Mouse (Mus musculus) neural tube, embryonic 13.5 days (tissue): ENCODE measurements around the gene Hipk4. TPM values are rescaled to one million over a fixed set of nuclear protein-coding genes. Genes with fewer than 3 reads are reported as not detected.
"Not testable (repeated sequence)": the region's sequence is repeated elsewhere in the genome, so short reads cannot be mapped to it uniquely, and the experiment has no call there.

Experiments
- ATAC-seq: fragments of 200-750 bp; cut with Nextera tagmentation; 2 replicates; pipeline ENCODE4 v1.8.0; 2017; ENCODE audit warnings: low read depth, mild to moderate bottlenecking, moderate TSS enrichment, moderate library complexity
- H3K27ac ChIP-seq: fragments of 300-500 bp; sonication (generic); replicated peaks from 2 replicates; pipeline ENCODE4 v1.5.1; 2015; ENCODE audit warnings: moderate library complexity, mild to moderate bottlenecking, inconsistent platforms
- H3K27me3 ChIP-seq: fragments of 300-500 bp; sonication (generic); 2 replicates; pipeline ENCODE4 v1.6.1; 2015; ENCODE audit warnings: mild to moderate bottlenecking, inconsistent platforms
- H3K36me3 ChIP-seq: fragments of 300-500 bp; sonication (generic); 2 replicates; pipeline ENCODE4 v1.6.1; 2015; ENCODE audit warnings: mild to moderate bottlenecking, inconsistent platforms
- H3K4me1 ChIP-seq: fragments of 300-500 bp; sonication (generic); replicated peaks from 2 replicates; pipeline ENCODE4 v1.6.1; 2015; ENCODE audit warnings: inconsistent platforms
- H3K4me2 ChIP-seq: fragments of 300-500 bp; sonication (generic); 2 replicates; pipeline ENCODE4 v1.6.1; 2015; ENCODE audit warnings: inconsistent platforms, mild to moderate bottlenecking, moderate library complexity
- H3K4me3 ChIP-seq: fragments of 300-500 bp; sonication (generic); 2 replicates; pipeline ENCODE4 v1.5.1; 2015; ENCODE audit warnings: mild to moderate bottlenecking, inconsistent platforms
- H3K9ac ChIP-seq: fragments of 300-500 bp; sonication (generic); 2 replicates; pipeline ENCODE4 v1.6.1; 2015; ENCODE audit warnings: moderate library complexity, mild to moderate bottlenecking, inconsistent platforms
- H3K9me3 ChIP-seq: fragments of 300-500 bp; sonication (generic); 2 replicates; pipeline ENCODE4 v1.6.1; 2016; ENCODE audit warnings: inconsistent platforms
- WGBS: fragments of 180-500 bp; shearing (Covaris S2); methylation state at CpG from one replicate; pipeline ENCODE4 v1.1.7; 2015; 5-methylcytosine and 5-hydroxymethylcytosine counted together
- polyA plus RNA-seq: library from polyadenylated mRNA; unstranded; fragments of >200 nt; fragmentation: Nextera tagmentation; extraction: Ambion mirVana; gene quantifications from 2 replicates; pipeline ENCODE4 v1.2.1, GENCODE M21; 2015

Gene Hipk4
- polyA plus RNA-seq, 1 experiment from 2014 or later = 0.71 TPM

GRCm38 (mm10) chr7:27486102-27486769 is 36.8 kb upstream of the Hipk4 start:
- WGBS = 5% methylated on average over 13 of the region's 13 CpGs
- Histone ChIP-seq H3K9ac (peak overlapping the region; percentile 31; the same call in 1 of the 2 replicates), H3K4me2 (peak overlapping the region; percentile 61), H3K27me3 (0 out of 2 replicates have a peak, but pooled peaks cover 8% of the 10 kb centered on the region), H3K4me3 (peak overlapping the region; percentile 72), H3K36me3 (no peaks in the 10 kb centered on the region), H3K4me1 (peaks cover 31% of the 10 kb centered on the region), H3K27ac (peak overlapping the region; percentile 93), H3K9me3 (no peaks in the 10 kb centered on the region)
- peak; percentile 2 for ATAC-seq

GRCm38 (mm10) chr7:27486770-27487697 is 36.0 kb upstream of the Hipk4 start, which contains the start of gene Sertad1:
Gene Sertad1, plus strand, starts transcription at chr7:27486910.
- ATAC-seq = peak; percentile 98
- Histone ChIP-seq H3K4me1 (peaks cover 24% of the 10 kb centered on the region), H3K9ac (peak within 1 kb of the TSS; percentile 82), H3K27ac (peak within 1 kb of the TSS; percentile 93), H3K36me3 (no peaks in the 10 kb centered on the region), H3K4me3 (peak within 1 kb of the TSS; percentile 72), H3K27me3 (0 out of 2 replicates have a peak, but pooled peaks cover 8% of the 10 kb centered on the region), H3K4me2 (peak within 1 kb of the TSS; percentile 61), H3K9me3 (no peaks in the 10 kb centered on the region)
- WGBS = under 1% methylated on average over 80 of the region's 80 CpGs

- peak overlapping the region; percentile 72 for H3K4me3 ChIP-seq
- peak overlapping the region; percentile 61 for H3K4me2 ChIP-seq
- 0 out of 2 replicates have a peak, but pooled peaks cover 8% of the 10 kb centered on the region for H3K27me3 ChIP-seq
- no peaks in the 10 kb centered on the region for H3K36me3 ChIP-seq
- peak overlapping the region; percentile 93 for H3K27ac ChIP-seq
- H3K9me3 ChIP-seq = no peaks in the 10 kb centered on the region
- peaks cover 24% of the 10 kb centered on the region for H3K4me1 ChIP-seq
- ATAC-seq = no peak
- WGBS = 1% methylated on average over 13 of the region's 13 CpGs
- H3K9ac ChIP-seq = peak overlapping the region; percentile 82
Observed at GRCm38 (mm10) chr7:27487740-27488268, 35.3 kb upstream of the Hipk4 start.

GRCm38 (mm10) chr7:27489270-27489869 is 33.7 kb upstream of the Hipk4 start:
- Histone ChIP-seq H3K9me3 (no peaks in the 10 kb centered on the region), H3K4me1 (peaks cover 24% of the 10 kb centered on the region), H3K4me2 (no peak overlapping the region), H3K9ac (no peak overlapping the region), H3K27me3 (0 out of 2 replicates have a peak, but pooled peaks cover 8% of the 10 kb centered on the region), H3K36me3 (no peaks in the 10 kb centered on the region), H3K27ac (no peak overlapping the region), H3K4me3 (no peak overlapping the region)
- ATAC-seq = no peak
- 91% methylated on average over 25 of the region's 25 CpGs for WGBS

- H3K4me3 ChIP-seq = peak overlapping the region; percentile 30
- peak overlapping the region; percentile 67 for H3K9ac ChIP-seq
- H3K27ac ChIP-seq = peak overlapping the region; percentile 64
- H3K27me3 ChIP-seq = 0 out of 2 replicates have a peak, but pooled peaks cover 7% of the 10 kb centered on the region
- 39% methylated on average over 4 of the region's 4 CpGs for WGBS
- ATAC-seq = no peak
- peaks cover 24% of the 10 kb centered on the region for H3K4me1 ChIP-seq
- H3K36me3 ChIP-seq = no peaks in the 10 kb centered on the region
- no peaks in the 10 kb centered on the region for H3K9me3 ChIP-seq
- peak overlapping the region; percentile 54 for H3K4me2 ChIP-seq
Observed at GRCm38 (mm10) chr7:27490227-27490542, 32.9 kb upstream of the Hipk4 start.

GRCm38 (mm10) chr7:27490543-27491329 is 32.3 kb upstream of the Hipk4 start:
- Histone ChIP-seq H3K27ac (peak overlapping the region; percentile 64), H3K9me3 (no peaks in the 10 kb centered on the region), H3K27me3 (0 out of 2 replicates have a peak, but pooled peaks cover 4% of the 10 kb centered on the region), H3K9ac (peak overlapping the region; percentile 67), H3K4me3 (peak overlapping the region; percentile 30), H3K4me1 (peaks cover 24% of the 10 kb centered on the region), H3K4me2 (peak overlapping the region; percentile 54), H3K36me3 (no peaks in the 10 kb centered on the region)
- WGBS = under 1% methylated on average over 32 of the region's 33 CpGs
- ATAC-seq = no peak

GRCm38 (mm10) chr7:27491856-27492255 is 31.2 kb upstream of the Hipk4 start:
- no peaks in the 10 kb centered on the region for H3K9me3 ChIP-seq
- WGBS = 74% methylated on average over 7 of the region's 7 CpGs
- no peaks in the 10 kb centered on the region for H3K36me3 ChIP-seq
- H3K27me3 ChIP-seq = 0 out of 2 replicates have a peak, but pooled peaks cover 4% of the 10 kb centered on the region
- peaks cover 20% of the 10 kb centered on the region for H3K4me1 ChIP-seq
- H3K27ac ChIP-seq = no peak overlapping the region
- no peak for ATAC-seq
- H3K4me3 ChIP-seq = no peak overlapping the region
- H3K4me2 ChIP-seq = no peak overlapping the region
- peak overlapping the region; percentile 17; the same call in 1 of the 2 replicates for H3K9ac ChIP-seq

- H3K36me3 ChIP-seq = no peaks in the 10 kb centered on the region
- ATAC-seq = no peak
Observed at GRCm38 (mm10) chr7:27493022-27493421, 30.0 kb upstream of the Hipk4 start.

GRCm38 (mm10) chr7:27493450-27493849 is 29.6 kb upstream of the Hipk4 start:
- Histone ChIP-seq H3K4me3 (no peak overlapping the region), H3K27ac (no peak overlapping the region), H3K36me3 (no peaks in the 10 kb centered on the region), H3K9me3 (no peaks in the 10 kb centered on the region), H3K27me3 (0 out of 2 replicates have a peak, but pooled peaks cover 4% of the 10 kb centered on the region), H3K4me2 (no peak overlapping the region), H3K9ac (no peak overlapping the region), H3K4me1 (peaks cover 9% of the 10 kb centered on the region)
- 81% methylated on average over 5 of the region's 5 CpGs for WGBS
- no peak for ATAC-seq

More at GRCm38 (mm10) chr7:27493022-27493421, 30.0 kb upstream of the Hipk4 start:
- Histone ChIP-seq H3K9ac (no peak overlapping the region), H3K27me3 (0 out of 2 replicates have a peak, but pooled peaks cover 4% of the 10 kb centered on the region), H3K4me3 (no peak overlapping the region), H3K4me1 (peaks cover 13% of the 10 kb centered on the region), H3K27ac (no peak overlapping the region), H3K9me3 (no peaks in the 10 kb centered on the region), H3K4me2 (no peak overlapping the region)
- WGBS = 73% methylated on average over 3 of the region's 3 CpGs

GRCm38 (mm10) chr7:27494659-27495367 is 28.3 kb upstream of the Hipk4 start:
- not testable (repeated sequence) for H3K36me3 ChIP-seq, ATAC-seq, H3K9ac ChIP-seq, H3K4me2 ChIP-seq, H3K9me3 ChIP-seq, H3K27me3 ChIP-seq, H3K27ac ChIP-seq, H3K4me3 ChIP-seq, H3K4me1 ChIP-seq
- 87% methylated on average over 9 of the region's 9 CpGs for WGBS
